Mouse (Mus musculus) layer of hippocampus, adult 11-12 months (tissue): ENCODE measurements around the gene Plekhh1.

Source experiments
- DNase-seq: peaks from one replicate; pipeline ENCODE4 v3.0.0; 2022; ENCODE audit warnings: low spot score

Plekhh1 gene

GRCm38 (mm10) chr12:79034331-79034730 lies 5.4 kb downstream of the Plekhh1 start:
- DNase-seq = no peak

GRCm38 (mm10) chr12:79035349-79035748 lies 6.4 kb downstream of the Plekhh1 start:
- peak; percentile 33 for DNase-seq

- no peak for DNase-seq
Measured at GRCm38 (mm10) chr12:79039708-79040107, 10.7 kb downstream of the Plekhh1 start.

- DNase-seq = no peak
Measured at GRCm38 (mm10) chr12:79040201-79040827, 11.4 kb downstream of the Plekhh1 start.

GRCm38 (mm10) chr12:79041436-79041835 lies 12.5 kb downstream of the Plekhh1 start:
- DNase-seq = no peak

GRCm38 (mm10) chr12:79044668-79045067 lies 15.7 kb downstream of the Plekhh1 start:
- DNase-seq = no peak

GRCm38 (mm10) chr12:79046171-79046570 lies 17.2 kb downstream of the Plekhh1 start:
- DNase-seq = no peak

GRCm38 (mm10) chr12:79047203-79047602 lies 18.2 kb downstream of the Plekhh1 start:
- no peak for DNase-seq

GRCm38 (mm10) chr12:79048898-79049297 lies 19.9 kb downstream of the Plekhh1 start:
- DNase-seq = no peak

GRCm38 (mm10) chr12:79049807-79050206 lies 20.8 kb downstream of the Plekhh1 start:
- DNase-seq = no peak

- no peak for DNase-seq
Measured at GRCm38 (mm10) chr12:79050545-79051212, 21.7 kb downstream of the Plekhh1 start.

- DNase-seq = no peak
Measured at GRCm38 (mm10) chr12:79052073-79052472, 23.1 kb downstream of the Plekhh1 start.

- DNase-seq = no peak
Measured at GRCm38 (mm10) chr12:79055276-79055675, 26.3 kb downstream of the Plekhh1 start.

GRCm38 (mm10) chr12:79059573-79059972 lies 30.6 kb downstream of the Plekhh1 start:
- no peak for DNase-seq

GRCm38 (mm10) chr12:79060134-79060533 lies 31.2 kb downstream of the Plekhh1 start:
- no peak for DNase-seq

GRCm38 (mm10) chr12:79060766-79061652 lies 32.0 kb downstream of the Plekhh1 start:
- no peak for DNase-seq

GRCm38 (mm10) chr12:79064451-79064850 lies 35.5 kb downstream of the Plekhh1 start:
- DNase-seq = no peak

GRCm38 (mm10) chr12:79066431-79066830 lies 37.5 kb downstream of the Plekhh1 start:
- no peak for DNase-seq

- DNase-seq = no peak
Measured at GRCm38 (mm10) chr12:79067526-79067925, 38.6 kb downstream of the Plekhh1 start.

- no peak for DNase-seq
Measured at GRCm38 (mm10) chr12:79068306-79068705, 39.3 kb downstream of the Plekhh1 start.

- DNase-seq = no peak
Measured at GRCm38 (mm10) chr12:79069187-79069608, 40.2 kb downstream of the Plekhh1 start.

- no peak for DNase-seq
Measured at GRCm38 (mm10) chr12:79069916-79070315, 41.0 kb downstream of the Plekhh1 start.
